Mouse (Mus musculus) CH12.LX (cell line): ENCODE measurements around the gene Ikzf4. TPM values are rescaled to one million over a fixed set of nuclear protein-coding genes. Genes with fewer than 3 reads are reported as not detected.

Experiments used
- DNase-seq: peaks from one replicate; pipeline ENCODE4 v3.0.0-alpha.2; 2013; ENCODE audit errors: extremely low read depth
- H3K27ac ChIP-seq: 2 replicates; pipeline ENCODE4 v1.5.1; 2012; ENCODE audit warnings: low read depth, mild to moderate bottlenecking, control low read depth, moderate library complexity; ENCODE audit not compliant: insufficient read depth
- H3K27me3 ChIP-seq: replicated peaks from 2 replicates; pipeline ENCODE3; 2012; ENCODE audit warnings: inconsistent platforms
- H3K36me3 ChIP-seq, 2 experiments: replicated peaks in 1 of 2; 2 replicates each; pipeline versions ENCODE3 to v1.6.1; 2012; ENCODE audit warnings: inconsistent platforms in 1 of 2, low read length in 1 of 2, mild to moderate bottlenecking in 1 of 2, mixed read lengths in 1 of 2, moderate library complexity in 1 of 2; ENCODE audit not compliant: control insufficient read depth in 1 of 2, insufficient read depth in 1 of 2
- H3K4me1 ChIP-seq, 2 experiments: 2 replicates each; pipeline ENCODE4 v1.6.1; 2012; ENCODE audit warnings: inconsistent platforms in 1 of 2, moderate library complexity in 1 of 2; ENCODE audit not compliant: insufficient read depth in 2 of 2, control insufficient read depth in 1 of 2
- H3K4me2 ChIP-seq: 2 replicates; pipeline ENCODE4 v1.6.1; 2012; ENCODE audit warnings: low read depth, mild to moderate bottlenecking, control low read depth; ENCODE audit not compliant: poor library complexity, insufficient read depth, severe bottlenecking
- H3K4me3 ChIP-seq, 3 experiments: fragments of 150-350 bp in 1 of 3; sonication (generic) in 1 of 3; replicated peaks in 1 of 3; 2 replicates each; pipeline versions ENCODE3 to v1.5.1; 2011 to 2012; ENCODE audit warnings: low read depth in 2 of 3, low read length in 2 of 3, mild to moderate bottlenecking in 2 of 3, moderate library complexity in 2 of 3, control low read depth in 1 of 3, improper control_type of control experiment in 1 of 3, inconsistent platforms in 1 of 3, mixed read lengths in 1 of 3; ENCODE audit not compliant: poor library complexity in 1 of 3
- H3K79me2 ChIP-seq: replicated peaks from 2 replicates; pipeline ENCODE4 v1.6.1; 2012; ENCODE audit warnings: mild to moderate bottlenecking, moderate library complexity; ENCODE audit not compliant: control insufficient read depth, poor library complexity, insufficient read depth, severe bottlenecking; ENCODE audit errors: extremely low read depth
- H3K9ac ChIP-seq: 2 replicates; pipeline ENCODE4 v1.6.1; 2012; ENCODE audit warnings: low read depth, mild to moderate bottlenecking, control low read depth, moderate library complexity; ENCODE audit not compliant: insufficient read depth
- H3K9me3 ChIP-seq: replicated peaks from 2 replicates; pipeline ENCODE3; 2012; ENCODE audit warnings: low read length, inconsistent platforms, mixed read lengths
- BHLHE40 ChIP-seq: IDR thresholded peaks from 2 replicates; pipeline ENCODE4 v1.6.1; 2011; ENCODE audit warnings: mild to moderate bottlenecking, low read depth, low read length, improper control_type of control experiment
- EP300 ChIP-seq: IDR thresholded peaks from 2 replicates; pipeline ENCODE4 v1.6.1; 2011; ENCODE audit warnings: low read length, improper control_type of control experiment
- HCFC1 ChIP-seq: IDR thresholded peaks from 2 replicates; pipeline ENCODE4 v1.6.1; 2012; ENCODE audit warnings: low read depth, mild to moderate bottlenecking, inconsistent platforms, low read length, improper control_type of control experiment
- IRF4 ChIP-seq: IDR thresholded peaks from 2 replicates; pipeline ENCODE4 v1.6.1; 2014; ENCODE audit warnings: low read depth, mild to moderate bottlenecking, inconsistent platforms, low read length, improper control_type of control experiment
- JUND ChIP-seq: conservative IDR thresholded peaks from 2 replicates; pipeline ENCODE4 v1.6.1; 2011; ENCODE audit warnings: low read depth, low read length, improper control_type of control experiment
- KAT2A ChIP-seq: IDR thresholded peaks from 2 replicates; pipeline ENCODE4 v1.6.1; 2012; ENCODE audit warnings: low read length, improper control_type of control experiment, inconsistent platforms; ENCODE audit not compliant: insufficient replicate concordance
- MAFK ChIP-seq: IDR thresholded peaks from 2 replicates; pipeline ENCODE4 v1.6.1; 2011; ENCODE audit warnings: low read length, improper control_type of control experiment; ENCODE audit not compliant: insufficient replicate concordance
- MEF2A ChIP-seq: IDR thresholded peaks from 2 replicates; pipeline ENCODE4 v1.6.1; 2014; ENCODE audit warnings: low read depth, mild to moderate bottlenecking, inconsistent platforms, low read length, improper control_type of control experiment, borderline replicate concordance
- MYC ChIP-seq: IDR thresholded peaks from 2 replicates; pipeline ENCODE4 v1.6.1; 2011; ENCODE audit warnings: low read depth, mild to moderate bottlenecking, improper control_type of control experiment, low read length
- NELFE ChIP-seq: IDR thresholded peaks from 2 replicates; pipeline ENCODE4 v1.6.1; 2011; ENCODE audit warnings: low read depth, low read length, improper control_type of control experiment
- NRF1 ChIP-seq: IDR thresholded peaks from 2 replicates; pipeline ENCODE4 v1.6.1; 2014; ENCODE audit warnings: low read depth, mild to moderate bottlenecking, inconsistent platforms, low read length, improper control_type of control experiment, moderate library complexity
- POLR2A ChIP-seq: IDR thresholded peaks from 2 replicates; pipeline ENCODE4 v1.6.1; 2011; ENCODE audit warnings: low read depth, mild to moderate bottlenecking, improper control_type of control experiment, low read length
- POLR2AphosphoS2 ChIP-seq: IDR thresholded peaks from 2 replicates; pipeline ENCODE4 v1.6.1; 2011; ENCODE audit warnings: low read depth, low read length, improper control_type of control experiment
- SIN3A ChIP-seq: IDR thresholded peaks from 2 replicates; pipeline ENCODE4 v1.6.1; 2012; ENCODE audit warnings: low read length, improper control_type of control experiment, inconsistent platforms
- TCF12 ChIP-seq: IDR thresholded peaks from 2 replicates; pipeline ENCODE4 v1.6.1; 2014; ENCODE audit warnings: low read depth, mild to moderate bottlenecking, inconsistent platforms, low read length, improper control_type of control experiment
- UBTF ChIP-seq: IDR thresholded peaks from 2 replicates; pipeline ENCODE4 v1.6.1; 2012; ENCODE audit warnings: low read depth, mild to moderate bottlenecking, inconsistent platforms, low read length, improper control_type of control experiment, moderate library complexity
- ZC3H11A ChIP-seq: IDR thresholded peaks from 2 replicates; pipeline ENCODE4 v1.6.1; 2012; ENCODE audit warnings: low read depth, mild to moderate bottlenecking, inconsistent platforms, low read length, improper control_type of control experiment
- ZKSCAN1 ChIP-seq: IDR thresholded peaks from 2 replicates; pipeline ENCODE4 v1.6.1; 2012; ENCODE audit warnings: low read depth, inconsistent platforms, low read length, improper control_type of control experiment, borderline replicate concordance
- dilution Hi-C: fragments of 300-500 bp; cut with MboI; formaldehyde crosslinking; loops from 2 replicates; pipeline ENCODE4 v1.14.3; 2020; ENCODE audit warnings: low sequenced_read_pairs; ENCODE audit not compliant: extremely low pct_unique_long_range_greater_than_20kb, extremely low pct_ligation_motif_present
- in situ Hi-C: fragments of 300-500 bp; cut with MboI; formaldehyde crosslinking; loops from 3 replicates; pipeline ENCODE4 v1.14.3; 2019; ENCODE audit warnings: low sequenced_read_pairs, low pct_ligation_motif_present, low pct_unique_long_range_greater_than_20kb, mixed read lengths
- polyA plus RNA-seq: library from polyadenylated mRNA; unstranded; fragments of >175 nt; gene quantifications from 2 replicates; pipeline ENCODE4 v1.2.1, GENCODE M21; 2012; ENCODE audit warnings: low read depth; ENCODE audit not compliant: insufficient read length
- total RNA-seq, 2 experiments: library from RNA; depleted of rRNA; stranded (reverse); fragments of 300-350 nt in 1 of 2; fragments of >200 nt in 1 of 2; gene quantifications; 2 replicates each; pipeline ENCODE4 v1.2.3; 2012 to 2014

The Ikzf4 gene
- total and polyA plus RNA-seq, 3 experiments = 0.08 to 1.5 (median 0.09) TPM

GRCm38 (mm10) chr10:128583644-128584043 lies 62.1 kb downstream of the Ikzf4 start:
- Histone ChIP-seq H3K9me3 (no peaks in the 10 kb centered on the region), H3K4me3 (no peak overlapping the region), H3K27ac (no peak overlapping the region), H3K4me2 (no peak overlapping the region), H3K36me3 (no peaks in the 10 kb centered on the region), H3K27me3 (peaks cover 60% of the 10 kb centered on the region), H3K79me2 (no peaks in the 10 kb centered on the region), H3K9ac (no peak overlapping the region), H3K4me1 (peaks cover 0 to 18% of the 10 kb centered on the region in 2 experiments; a peak in 2 of 4 replicates)
- TF ChIP-seq JUND (no peak), BHLHE40 (no peak), HCFC1 (no peak), EP300 (no peak), NRF1 (no peak), SIN3A (no peak), KAT2A (no peak), MEF2A (no peak), NELFE (no peak), MAFK (no peak), ZC3H11A (no peak), IRF4 (no peak), TCF12 (no peak), MYC (no peak), UBTF (no peak), ZKSCAN1 (no peak), POLR2AphosphoS2 (no peak), POLR2A (no peak)
- in situ Hi-C loops (no loop called here), dilution Hi-C loops (no loop called here)
- DNase-seq = no peak

Other genes with a start within 250 kb of the Ikzf4 start
Only the 20 nearest of the 24 such genes appear.
- gene Smarcc2, start 186.7 kb downstream of the Ikzf4 start, total RNA-seq (2012; rRNA removed) = 20.2 and 24.8 TPM in 2 replicates
- 6.1 and 7.5 TPM in 2 replicates for gene Smarcc2, start 186.7 kb downstream of the Ikzf4 start, total RNA-seq (2014; rRNA removed)
- gene Smarcc2, start 186.7 kb downstream of the Ikzf4 start, polyA plus RNA-seq = 39.8 and 42.6 TPM in 2 replicates
- 555 and 601 TPM in 2 replicates for gene Myl6, start 151.8 kb downstream of the Ikzf4 start, total RNA-seq (2012; rRNA removed)
- 560 and 610 TPM in 2 replicates for gene Myl6, start 151.8 kb downstream of the Ikzf4 start, total RNA-seq (2014; rRNA removed)
- gene Myl6, start 151.8 kb downstream of the Ikzf4 start, polyA plus RNA-seq = 366 and 413 TPM in 2 replicates
- gene Myl6b, start 147.3 kb downstream of the Ikzf4 start, total RNA-seq (2012; rRNA removed) = 2.5 and 2.6 TPM in 2 replicates
- gene Myl6b, start 147.3 kb downstream of the Ikzf4 start, total RNA-seq (2014; rRNA removed) = 0.39 and 1.1 TPM in 2 replicates
- 3.2 and 3.9 TPM in 2 replicates for gene Myl6b, start 147.3 kb downstream of the Ikzf4 start, polyA plus RNA-seq
- 43.2 and 48.0 TPM in 2 replicates for gene Esyt1, start 120.1 kb downstream of the Ikzf4 start, total RNA-seq (2012; rRNA removed)
- gene Esyt1, start 120.1 kb downstream of the Ikzf4 start, total RNA-seq (2014; rRNA removed) = 20.2 and 20.6 TPM in 2 replicates
- gene Esyt1, start 120.1 kb downstream of the Ikzf4 start, polyA plus RNA-seq = 33.0 and 38.2 TPM in 2 replicates
- gene Zc3h10, start 98.2 kb downstream of the Ikzf4 start, total RNA-seq (2012; rRNA removed) = 19.9 and 20.9 TPM in 2 replicates
- 16.2 TPM in 2 replicates for gene Zc3h10, start 98.2 kb downstream of the Ikzf4 start, total RNA-seq (2014; rRNA removed)
- gene Zc3h10, start 98.2 kb downstream of the Ikzf4 start, polyA plus RNA-seq = 14.4 and 14.6 TPM in 2 replicates
- gene Rpl41, start 96.7 kb downstream of the Ikzf4 start, total RNA-seq (2012; rRNA removed) = 7,686 and 8,549 TPM in 2 replicates
- 2,395 and 2,709 TPM in 2 replicates for gene Rpl41, start 96.7 kb downstream of the Ikzf4 start, total RNA-seq (2014; rRNA removed)
- gene Rpl41, start 96.7 kb downstream of the Ikzf4 start, polyA plus RNA-seq = 6,293 and 8,065 TPM in 2 replicates
- gene Pa2g4, start 80.0 kb downstream of the Ikzf4 start, total RNA-seq (2012; rRNA removed) = 133 and 166 TPM in 2 replicates
- 126 and 129 TPM in 2 replicates for gene Pa2g4, start 80.0 kb downstream of the Ikzf4 start, total RNA-seq (2014; rRNA removed)
- gene Pa2g4, start 80.0 kb downstream of the Ikzf4 start, polyA plus RNA-seq = 550 and 650 TPM in 2 replicates
- 12.6 and 13.2 TPM in 2 replicates for gene Erbb3, start 56.3 kb downstream of the Ikzf4 start, total RNA-seq (2012; rRNA removed)
- 11.3 and 13.0 TPM in 2 replicates for gene Erbb3, start 56.3 kb downstream of the Ikzf4 start, total RNA-seq (2014; rRNA removed)
- gene Erbb3, start 56.3 kb downstream of the Ikzf4 start, polyA plus RNA-seq = 7.4 and 7.7 TPM in 2 replicates
- 2,580 and 2,987 TPM in 2 replicates for gene Rps26, start 19.2 kb downstream of the Ikzf4 start, total RNA-seq (2012; rRNA removed)
- gene Rps26, start 19.2 kb downstream of the Ikzf4 start, total RNA-seq (2014; rRNA removed) = 1,667 and 1,906 TPM in 2 replicates
- gene Rps26, start 19.2 kb downstream of the Ikzf4 start, polyA plus RNA-seq = 2,220 and 2,250 TPM in 2 replicates
- 8.3 and 10.5 TPM in 2 replicates for gene Suox, start 28.1 kb upstream of the Ikzf4 start, total RNA-seq (2012; rRNA removed)
- 10.9 and 11.4 TPM in 2 replicates for gene Suox, start 28.1 kb upstream of the Ikzf4 start, total RNA-seq (2014; rRNA removed)
- 9.0 TPM in 2 replicates for gene Suox, start 28.1 kb upstream of the Ikzf4 start, polyA plus RNA-seq
- gene Rab5b, start 50.3 kb upstream of the Ikzf4 start, total RNA-seq (2012; rRNA removed) = 22.0 and 27.4 TPM in 2 replicates
- 28.9 and 34.4 TPM in 2 replicates for gene Rab5b, start 50.3 kb upstream of the Ikzf4 start, total RNA-seq (2014; rRNA removed)
- gene Rab5b, start 50.3 kb upstream of the Ikzf4 start, polyA plus RNA-seq = 20.4 and 20.6 TPM in 2 replicates
- 7.1 and 7.6 TPM in 2 replicates for gene Pmel, start 58.2 kb upstream of the Ikzf4 start, total RNA-seq (2012; rRNA removed)
- gene Pmel, start 58.2 kb upstream of the Ikzf4 start, total RNA-seq (2014; rRNA removed) = 5.3 and 5.5 TPM in 2 replicates
- gene Pmel, start 58.2 kb upstream of the Ikzf4 start, polyA plus RNA-seq = 8.8 and 9.4 TPM in 2 replicates
- 38.9 and 47.1 TPM in 2 replicates for gene Cdk2, start 59.0 kb upstream of the Ikzf4 start, total RNA-seq (2012; rRNA removed)
- gene Cdk2, start 59.0 kb upstream of the Ikzf4 start, total RNA-seq (2014; rRNA removed) = 79.3 and 86.9 TPM in 2 replicates
- gene Cdk2, start 59.0 kb upstream of the Ikzf4 start, polyA plus RNA-seq = 75.3 and 89.2 TPM in 2 replicates
- 5.9 and 6.6 TPM in 2 replicates for gene Dgka, start 98.9 kb upstream of the Ikzf4 start, total RNA-seq (2012; rRNA removed)
- gene Dgka, start 98.9 kb upstream of the Ikzf4 start, total RNA-seq (2014; rRNA removed) = 3.4 TPM in 2 replicates
- 9.0 and 9.5 TPM in 2 replicates for gene Dgka, start 98.9 kb upstream of the Ikzf4 start, polyA plus RNA-seq
- 52.8 and 63.1 TPM in 2 replicates for gene Pym1, start 101.9 kb upstream of the Ikzf4 start, total RNA-seq (2012; rRNA removed)
- 84.9 and 87.8 TPM in 2 replicates for gene Pym1, start 101.9 kb upstream of the Ikzf4 start, total RNA-seq (2014; rRNA removed)
- 75.6 and 86.6 TPM in 2 replicates for gene Pym1, start 101.9 kb upstream of the Ikzf4 start, polyA plus RNA-seq
- gene Mmp19, start 144.9 kb upstream of the Ikzf4 start, total RNA-seq (2012; rRNA removed) = 0.76 and 1.3 TPM in 2 replicates
- gene Mmp19, start 144.9 kb upstream of the Ikzf4 start, total RNA-seq (2014; rRNA removed) = 0.39 and 0.50 TPM in 2 replicates
- 0.57 and 0.72 TPM in 2 replicates for gene Mmp19, start 144.9 kb upstream of the Ikzf4 start, polyA plus RNA-seq
- gene Dnajc14, start 158.1 kb upstream of the Ikzf4 start, total RNA-seq (2012; rRNA removed) = 33.4 and 33.7 TPM in 2 replicates
- 24.8 and 25.3 TPM in 2 replicates for gene Dnajc14, start 158.1 kb upstream of the Ikzf4 start, total RNA-seq (2014; rRNA removed)
- 32.6 and 32.8 TPM in 2 replicates for gene Dnajc14, start 158.1 kb upstream of the Ikzf4 start, polyA plus RNA-seq
- gene Tmem198b, start 158.4 kb upstream of the Ikzf4 start, total RNA-seq (2012; rRNA removed) = 1.2 and 2.0 TPM in 2 replicates
- 2.0 and 2.6 TPM in 2 replicates for gene Tmem198b, start 158.4 kb upstream of the Ikzf4 start, total RNA-seq (2014; rRNA removed)
- 4.5 and 4.7 TPM in 2 replicates for gene Tmem198b, start 158.4 kb upstream of the Ikzf4 start, polyA plus RNA-seq
- gene Sarnp, start 171.3 kb upstream of the Ikzf4 start, total RNA-seq (2012; rRNA removed) = 75.4 and 94.6 TPM in 2 replicates
- 170 and 198 TPM in 2 replicates for gene Sarnp, start 171.3 kb upstream of the Ikzf4 start, total RNA-seq (2014; rRNA removed)
- gene Sarnp, start 171.3 kb upstream of the Ikzf4 start, polyA plus RNA-seq = 201 and 283 TPM in 2 replicates
- gene Ormdl2, start 175.7 kb upstream of the Ikzf4 start, total RNA-seq (2012; rRNA removed) = 56.1 and 73.7 TPM in 2 replicates
- 116 and 123 TPM in 2 replicates for gene Ormdl2, start 175.7 kb upstream of the Ikzf4 start, total RNA-seq (2014; rRNA removed)
- 52.1 and 65.8 TPM in 2 replicates for gene Ormdl2, start 175.7 kb upstream of the Ikzf4 start, polyA plus RNA-seq